Mouse (Mus musculus): ENCODE measurements around the gene Syt16. TPM values are rescaled to one million over a fixed set of nuclear protein-coding genes. Genes with fewer than 3 reads are reported as not detected.

Syt16 gene
- 0.27 and 0.53 TPM in 2 replicates for polyA plus RNA-seq (2014; fragmentation: Nextera tagmentation; extraction: Ambion mirVana)

- DNase-seq (ENCODE audit: low spot score) = no peak
- no peaks in the 10 kb centered on the region for H3K9me3 ChIP-seq (ENCODE audit: control insufficient read depth, low read length)
- WGBS = 4% methylated on average over 66 of the region's 67 CpGs
- H3K9ac ChIP-seq (ENCODE audit: low read depth, low read length) = peak within 1 kb of the TSS; percentile 34; the same call in 1 of the 2 replicates
- peak within 1 kb of the TSS; percentile 80 for H3K4me2 ChIP-seq
- peak within 1 kb of the TSS; percentile 50 for H3K4me3 ChIP-seq (ENCODE audit: low read depth, low read length)
- no peak within 1 kb of the TSS for H3K27ac ChIP-seq (ENCODE audit: low read depth, low read length)
- no peak for ATAC-seq (replicated peaks; ENCODE audit: low FRiP score)
- H3K27me3 ChIP-seq (replicated peaks; ENCODE audit: control insufficient read depth, insufficient read depth, low read length) = peaks cover 38% of the 10 kb centered on the region
- H3K4me1 ChIP-seq (replicated peaks; ENCODE audit: control insufficient read depth, insufficient read depth, low read length) = no peaks in the 10 kb centered on the region
- H3K36me3 ChIP-seq (ENCODE audit: control insufficient read depth, insufficient read depth, low read length) = no peaks in the 10 kb centered on the region
These were observed at the start of gene Syt16 for GRCm38 (mm10) chr12:73997297-73998127. Syt16 (plus strand) TSS chr12:73997661.

- Histone ChIP-seq H3K9me3 (ENCODE audit: control insufficient read depth, low read length) (no peaks in the 10 kb centered on the region), H3K9ac (ENCODE audit: low read depth, low read length) (no peak overlapping the region), H3K4me1 (replicated peaks; ENCODE audit: control insufficient read depth, insufficient read depth, low read length) (no peaks in the 10 kb centered on the region; the same call in 1 of the 2 replicates), H3K4me2 (peak overlapping the region; percentile 87), H3K27ac (ENCODE audit: low read depth, low read length) (no peak overlapping the region), H3K4me3 (ENCODE audit: low read depth, low read length) (no peak overlapping the region; the same call in 1 of the 2 replicates), H3K27me3 (replicated peaks; ENCODE audit: control insufficient read depth, insufficient read depth, low read length) (no peaks in the 10 kb centered on the region), H3K36me3 (ENCODE audit: control insufficient read depth, insufficient read depth, low read length) (peaks cover 13% of the 10 kb centered on the region)
- no peak for DNase-seq (ENCODE audit: low spot score)
- no peak for ATAC-seq (replicated peaks; ENCODE audit: low FRiP score)
- WGBS = 81% methylated on average over 4 of the region's 4 CpGs
These were observed 49.0 kb upstream of the Syt16 start for GRCm38 (mm10) chr12:73948415-73948814.

- H3K36me3 ChIP-seq (ENCODE audit: control insufficient read depth, insufficient read depth, low read length) = peaks cover 10% of the 10 kb centered on the region
- H3K9ac ChIP-seq (ENCODE audit: low read depth, low read length) = peak overlapping the region; percentile 68
- no peak overlapping the region for H3K27ac ChIP-seq (ENCODE audit: low read depth, low read length)
- peak overlapping the region; percentile 87 for H3K4me2 ChIP-seq
- no peaks in the 10 kb centered on the region for H3K27me3 ChIP-seq (replicated peaks; ENCODE audit: control insufficient read depth, insufficient read depth, low read length)
- no peaks in the 10 kb centered on the region for H3K9me3 ChIP-seq (ENCODE audit: control insufficient read depth, low read length)
- peak; percentile 62 for DNase-seq (ENCODE audit: low spot score)
- H3K4me3 ChIP-seq (ENCODE audit: low read depth, low read length) = peak overlapping the region; percentile 53
- ATAC-seq (replicated peaks; ENCODE audit: low FRiP score) = peak; percentile 66
- H3K4me1 ChIP-seq (replicated peaks; ENCODE audit: control insufficient read depth, insufficient read depth, low read length) = peaks cover 2% of the 10 kb centered on the region; the same call in 1 of the 2 replicates
- WGBS = 15% methylated on average over 46 of the region's 46 CpGs
These were observed 48.0 kb upstream of the Syt16 start for GRCm38 (mm10) chr12:73949318-73950058.

- Histone ChIP-seq H3K9me3 (ENCODE audit: control insufficient read depth, low read length) (no peaks in the 10 kb centered on the region), H3K27me3 (replicated peaks; ENCODE audit: control insufficient read depth, insufficient read depth, low read length) (no peaks in the 10 kb centered on the region), H3K4me2 (peak overlapping the region; percentile 69), H3K9ac (ENCODE audit: low read depth, low read length) (peak overlapping the region; percentile 60), H3K4me1 (replicated peaks; ENCODE audit: control insufficient read depth, insufficient read depth, low read length) (peaks cover 2% of the 10 kb centered on the region; the same call in 1 of the 2 replicates), H3K27ac (ENCODE audit: low read depth, low read length) (no peak overlapping the region), H3K36me3 (ENCODE audit: control insufficient read depth, insufficient read depth, low read length) (peaks cover 4% of the 10 kb centered on the region; the same call in 1 of the 2 replicates), H3K4me3 (ENCODE audit: low read depth, low read length) (peak overlapping the region; percentile 44)
- DNase-seq (ENCODE audit: low spot score) (peak; percentile 51), ATAC-seq (replicated peaks; ENCODE audit: low FRiP score) (peak; percentile 27; the same call in 1 of the 2 replicates)
- WGBS = 9% methylated on average over 15 of the region's 15 CpGs
These were observed 44.6 kb upstream of the Syt16 start for GRCm38 (mm10) chr12:73952879-73953278.

- H3K27me3 ChIP-seq (replicated peaks; ENCODE audit: control insufficient read depth, insufficient read depth, low read length) = no peaks in the 10 kb centered on the region
- no peak overlapping the region for H3K27ac ChIP-seq (ENCODE audit: low read depth, low read length)
- H3K4me2 ChIP-seq = peak overlapping the region; percentile 69
- WGBS = 22% methylated on average over 14 of the region's 14 CpGs
- peaks cover 2% of the 10 kb centered on the region; the same call in 1 of the 2 replicates for H3K4me1 ChIP-seq (replicated peaks; ENCODE audit: control insufficient read depth, insufficient read depth, low read length)
- peak overlapping the region; percentile 60; the same call in 1 of the 2 replicates for H3K9ac ChIP-seq (ENCODE audit: low read depth, low read length)
- H3K9me3 ChIP-seq (ENCODE audit: control insufficient read depth, low read length) = no peaks in the 10 kb centered on the region
- DNase-seq (ENCODE audit: low spot score) (peak; percentile 46), ATAC-seq (replicated peaks; ENCODE audit: low FRiP score) (peak; percentile 80)
- peak overlapping the region; percentile 44 for H3K4me3 ChIP-seq (ENCODE audit: low read depth, low read length)
- H3K36me3 ChIP-seq (ENCODE audit: control insufficient read depth, insufficient read depth, low read length) = peaks cover under 1% of the 10 kb centered on the region; the same call in 1 of the 2 replicates
These were observed 43.9 kb upstream of the Syt16 start for GRCm38 (mm10) chr12:73953420-73954186.

- no peak for DNase-seq (ENCODE audit: low spot score)
- Histone ChIP-seq H3K36me3 (ENCODE audit: control insufficient read depth, insufficient read depth, low read length) (no peaks in the 10 kb centered on the region), H3K4me3 (ENCODE audit: low read depth, low read length) (no peak overlapping the region), H3K4me1 (replicated peaks; ENCODE audit: control insufficient read depth, insufficient read depth, low read length) (0 out of 2 replicates have a peak, but pooled peaks cover 2% of the 10 kb centered on the region), H3K27ac (ENCODE audit: low read depth, low read length) (no peak overlapping the region), H3K4me2 (no peak overlapping the region), H3K9ac (ENCODE audit: low read depth, low read length) (no peak overlapping the region), H3K27me3 (replicated peaks; ENCODE audit: control insufficient read depth, insufficient read depth, low read length) (no peaks in the 10 kb centered on the region), H3K9me3 (ENCODE audit: control insufficient read depth, low read length) (no peaks in the 10 kb centered on the region)
- WGBS = 67% methylated on average over 5 of the region's 5 CpGs
- no peak for ATAC-seq (replicated peaks; ENCODE audit: low FRiP score)
These were observed 42.7 kb upstream of the Syt16 start for GRCm38 (mm10) chr12:73954785-73955184.

GRCm38 (mm10) chr12:73957676-73958075 is 39.8 kb upstream of the Syt16 start:
- Histone ChIP-seq H3K9me3 (ENCODE audit: control insufficient read depth, low read length) (no peaks in the 10 kb centered on the region), H3K27me3 (replicated peaks; ENCODE audit: control insufficient read depth, insufficient read depth, low read length) (no peaks in the 10 kb centered on the region), H3K36me3 (ENCODE audit: control insufficient read depth, insufficient read depth, low read length) (no peaks in the 10 kb centered on the region), H3K4me3 (ENCODE audit: low read depth, low read length) (no peak overlapping the region), H3K9ac (ENCODE audit: low read depth, low read length) (no peak overlapping the region), H3K27ac (ENCODE audit: low read depth, low read length) (no peak overlapping the region), H3K4me1 (replicated peaks; ENCODE audit: control insufficient read depth, insufficient read depth, low read length) (0 out of 2 replicates have a peak, but pooled peaks cover 2% of the 10 kb centered on the region), H3K4me2 (no peak overlapping the region)
- 76% methylated on average over 3 of the region's 3 CpGs for WGBS
- DNase-seq (ENCODE audit: low spot score) (no peak), ATAC-seq (replicated peaks; ENCODE audit: low FRiP score) (no peak)

- DNase-seq (ENCODE audit: low spot score) = no peak
- no peak overlapping the region for H3K4me2 ChIP-seq
These were observed 38.6 kb upstream of the Syt16 start for GRCm38 (mm10) chr12:73958830-73959229.

More at GRCm38 (mm10) chr12:73958830-73959229, 38.6 kb upstream of the Syt16 start:
- Histone ChIP-seq H3K9ac (ENCODE audit: low read depth, low read length) (no peak overlapping the region), H3K4me1 (replicated peaks; ENCODE audit: control insufficient read depth, insufficient read depth, low read length) (0 out of 2 replicates have a peak, but pooled peaks cover 2% of the 10 kb centered on the region), H3K27me3 (replicated peaks; ENCODE audit: control insufficient read depth, insufficient read depth, low read length) (no peaks in the 10 kb centered on the region), H3K36me3 (ENCODE audit: control insufficient read depth, insufficient read depth, low read length) (no peaks in the 10 kb centered on the region), H3K27ac (ENCODE audit: low read depth, low read length) (no peak overlapping the region), H3K4me3 (ENCODE audit: low read depth, low read length) (no peak overlapping the region), H3K9me3 (ENCODE audit: control insufficient read depth, low read length) (no peaks in the 10 kb centered on the region)
- WGBS = 79% methylated on average over 2 of the region's 2 CpGs
- no peak for ATAC-seq (replicated peaks; ENCODE audit: low FRiP score)
